Mouse (Mus musculus) lung, adult 2 months (tissue): ENCODE results near the gene Utp18.

Experiments used
- CTCF ChIP-seq: fragments of 200-500 bp; IDR thresholded peaks from 2 replicates; pipeline ENCODE4 v1.5.1; 2011; ENCODE audit warnings: mild to moderate bottlenecking, low read length, control low read depth; ENCODE audit not compliant: insufficient read depth
- POLR2A ChIP-seq: fragments of 200-500 bp; IDR thresholded peaks from 2 replicates; pipeline ENCODE4 v1.6.1; 2011; ENCODE audit warnings: low read depth, mild to moderate bottlenecking, control low read depth, low read length, borderline replicate concordance; ENCODE audit errors: extremely low read depth

DNA sequence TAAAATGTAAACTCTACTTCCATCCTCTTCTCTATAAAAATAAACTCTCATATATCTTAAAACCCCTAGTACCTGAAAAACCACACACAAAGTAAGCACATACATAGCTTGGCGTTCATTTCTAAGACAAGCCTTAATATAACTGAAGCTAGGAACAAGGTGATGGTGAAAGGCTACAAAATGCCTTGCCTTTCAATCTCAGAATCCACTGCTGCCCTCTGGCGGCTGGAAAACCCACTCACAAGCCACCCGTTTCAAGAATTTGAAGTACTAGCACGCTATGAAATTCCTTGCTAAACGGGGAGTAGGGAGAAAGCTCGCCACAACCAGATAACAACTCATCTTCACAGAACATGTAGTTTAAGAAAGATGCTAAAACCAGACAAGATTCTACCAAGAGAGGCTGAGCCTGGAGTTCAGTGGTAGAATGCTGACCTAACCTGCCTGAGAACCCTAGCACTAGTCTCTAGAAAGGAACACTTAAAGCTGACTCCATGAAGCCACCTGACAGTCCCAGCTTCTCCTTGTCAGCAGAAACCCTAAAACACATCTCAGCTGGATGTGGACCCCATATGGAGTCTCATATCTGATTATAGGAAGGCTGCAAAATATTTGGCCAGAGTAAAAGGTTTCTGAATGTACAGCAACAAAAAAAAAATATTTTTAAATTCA lies 29.1 kb downstream of the Utp18 start:
- TF ChIP-seq CTCF (peak; percentile 75), POLR2A (no peak)
